Mouse (Mus musculus): ENCODE measurements around the gene Tbl3. TPM values are rescaled to one million over a fixed set of nuclear protein-coding genes. Genes with fewer than 3 reads are reported as not detected.
A peak's percentile ranks its signal among the peaks of the same experiment; 100 is the strongest.

Gene Tbl3
- polyA plus RNA-seq, 1 experiment from 2014 or later, result 83.7 TPM

- Histone ChIP-seq H3K36me3 (ENCODE audit: control insufficient read depth, insufficient read depth, low read length) (no peaks in the 10 kb centered on the region), H3K9me3 (ENCODE audit: control insufficient read depth, low read length) (no peaks in the 10 kb centered on the region), H3K9ac (ENCODE audit: low read depth, low read length) (peak within 1 kb of the TSS; percentile 37; the same call in 1 of the 2 replicates), H3K27ac (ENCODE audit: low read depth, low read length) (no peak within 1 kb of the TSS), H3K4me2 (replicated peaks; ENCODE audit: low read depth, low read length) (peak within 1 kb of the TSS; percentile 48), H3K4me3 (ENCODE audit: low read depth, low read length) (peak within 1 kb of the TSS; percentile 30), H3K4me1 (replicated peaks; ENCODE audit: control insufficient read depth, insufficient read depth, low read length) (peaks cover 3% of the 10 kb centered on the region; the same call in 1 of the 2 replicates), H3K27me3 (ENCODE audit: control insufficient read depth, insufficient read depth, low read length) (peaks cover 29% of the 10 kb centered on the region)
- ATAC-seq (ENCODE audit: low FRiP score) (no peak), DNase-seq (ENCODE audit: low spot score) (peak; percentile 47)
- WGBS, result under 1% methylated on average over 47 of the region's 47 CpGs
These were observed 49.3 kb downstream of the Tbl3 start, which contains the start of gene Npw for GRCm38 (mm10) chr17:24658017-24658758. Gene Npw, minus strand, starts transcription at chr17:24658457.

GRCm38 (mm10) chr17:24654969-24655368 is 52.5 kb downstream of the Tbl3 start:
- no peaks in the 10 kb centered on the region for H3K36me3 ChIP-seq (ENCODE audit: control insufficient read depth, insufficient read depth, low read length)
- H3K27ac ChIP-seq (ENCODE audit: low read depth, low read length), result no peak overlapping the region
- no peak overlapping the region for H3K4me3 ChIP-seq (ENCODE audit: low read depth, low read length)
- WGBS, result 78% methylated on average over 4 of the region's 4 CpGs
- ATAC-seq (ENCODE audit: low FRiP score) (no peak), DNase-seq (ENCODE audit: low spot score) (no peak)
- no peak overlapping the region for H3K9ac ChIP-seq (ENCODE audit: low read depth, low read length)
- no peak overlapping the region for H3K4me2 ChIP-seq (replicated peaks; ENCODE audit: low read depth, low read length)
- H3K4me1 ChIP-seq (replicated peaks; ENCODE audit: control insufficient read depth, insufficient read depth, low read length), result peaks cover 3% of the 10 kb centered on the region; the same call in 1 of the 2 replicates
- peaks cover 37% of the 10 kb centered on the region for H3K27me3 ChIP-seq (ENCODE audit: control insufficient read depth, insufficient read depth, low read length)
- no peaks in the 10 kb centered on the region for H3K9me3 ChIP-seq (ENCODE audit: control insufficient read depth, low read length)

- H3K9ac ChIP-seq (ENCODE audit: low read depth, low read length), result no peak overlapping the region
- no peaks in the 10 kb centered on the region for H3K36me3 ChIP-seq (ENCODE audit: control insufficient read depth, insufficient read depth, low read length)
- peaks cover 37% of the 10 kb centered on the region for H3K27me3 ChIP-seq (ENCODE audit: control insufficient read depth, insufficient read depth, low read length)
- WGBS, result 4% methylated on average over 19 of the region's 19 CpGs
- no peak overlapping the region for H3K4me3 ChIP-seq (ENCODE audit: low read depth, low read length)
- H3K4me1 ChIP-seq (replicated peaks; ENCODE audit: control insufficient read depth, insufficient read depth, low read length), result peaks cover 8% of the 10 kb centered on the region; the same call in 1 of the 2 replicates
- H3K9me3 ChIP-seq (ENCODE audit: control insufficient read depth, low read length), result no peaks in the 10 kb centered on the region
- H3K27ac ChIP-seq (ENCODE audit: low read depth, low read length), result no peak overlapping the region
- ATAC-seq (ENCODE audit: low FRiP score) (peak; percentile 70), DNase-seq (ENCODE audit: low spot score) (peak; percentile 93)
- peak overlapping the region; percentile 20 for H3K4me2 ChIP-seq (replicated peaks; ENCODE audit: low read depth, low read length)
These were observed 53.3 kb downstream of the Tbl3 start for GRCm38 (mm10) chr17:24653967-24654710.

GRCm38 (mm10) chr17:24651835-24652234 is 55.6 kb downstream of the Tbl3 start:
- Histone ChIP-seq H3K27ac (ENCODE audit: low read depth, low read length) (no peak overlapping the region), H3K27me3 (ENCODE audit: control insufficient read depth, insufficient read depth, low read length) (peaks cover 17% of the 10 kb centered on the region), H3K4me1 (replicated peaks; ENCODE audit: control insufficient read depth, insufficient read depth, low read length) (0 out of 2 replicates have a peak, but pooled peaks cover 5% of the 10 kb centered on the region), H3K9ac (ENCODE audit: low read depth, low read length) (no peak overlapping the region), H3K4me2 (replicated peaks; ENCODE audit: low read depth, low read length) (no peak overlapping the region), H3K4me3 (ENCODE audit: low read depth, low read length) (no peak overlapping the region), H3K9me3 (ENCODE audit: control insufficient read depth, low read length) (no peaks in the 10 kb centered on the region), H3K36me3 (ENCODE audit: control insufficient read depth, insufficient read depth, low read length) (no peaks in the 10 kb centered on the region)
- WGBS, result 76% methylated on average over 3 of the region's 3 CpGs
- DNase-seq (ENCODE audit: low spot score) (no peak), ATAC-seq (ENCODE audit: low FRiP score) (no peak)

GRCm38 (mm10) chr17:24650766-24651165 is 56.7 kb downstream of the Tbl3 start:
- Histone ChIP-seq H3K4me3 (ENCODE audit: low read depth, low read length) (peak overlapping the region; percentile 59; the same call in 1 of the 2 replicates), H3K36me3 (ENCODE audit: control insufficient read depth, insufficient read depth, low read length) (no peaks in the 10 kb centered on the region), H3K4me2 (replicated peaks; ENCODE audit: low read depth, low read length) (peak overlapping the region; percentile 100; the same call in 1 of the 2 replicates), H3K9me3 (ENCODE audit: control insufficient read depth, low read length) (no peaks in the 10 kb centered on the region), H3K27ac (ENCODE audit: low read depth, low read length) (no peak overlapping the region), H3K9ac (ENCODE audit: low read depth, low read length) (no peak overlapping the region), H3K27me3 (ENCODE audit: control insufficient read depth, insufficient read depth, low read length) (peaks cover 15% of the 10 kb centered on the region), H3K4me1 (replicated peaks; ENCODE audit: control insufficient read depth, insufficient read depth, low read length) (0 out of 2 replicates have a peak, but pooled peaks cover 5% of the 10 kb centered on the region)
- DNase-seq (ENCODE audit: low spot score) (no peak), ATAC-seq (ENCODE audit: low FRiP score) (no peak)
- WGBS, result 88% methylated on average over 4 of the region's 4 CpGs

GRCm38 (mm10) chr17:24650070-24650616 is 57.3 kb downstream of the Tbl3 start, which contains the start of gene Slc9a3r2:
Gene Slc9a3r2, minus strand, starts transcription at chr17:24650327.
- DNase-seq (ENCODE audit: low spot score) (peak; percentile 65), ATAC-seq (ENCODE audit: low FRiP score) (peak; percentile 41)
- Histone ChIP-seq H3K9ac (ENCODE audit: low read depth, low read length) (peak within 1 kb of the TSS; percentile 73), H3K4me1 (replicated peaks; ENCODE audit: control insufficient read depth, insufficient read depth, low read length) (0 out of 2 replicates have a peak, but pooled peaks cover 5% of the 10 kb centered on the region), H3K27ac (ENCODE audit: low read depth, low read length) (no peak within 1 kb of the TSS), H3K36me3 (ENCODE audit: control insufficient read depth, insufficient read depth, low read length) (no peaks in the 10 kb centered on the region), H3K4me2 (replicated peaks; ENCODE audit: low read depth, low read length) (peak within 1 kb of the TSS; percentile 100), H3K27me3 (ENCODE audit: control insufficient read depth, insufficient read depth, low read length) (peaks cover 15% of the 10 kb centered on the region), H3K4me3 (ENCODE audit: low read depth, low read length) (peak within 1 kb of the TSS; percentile 59), H3K9me3 (ENCODE audit: control insufficient read depth, low read length) (no peaks in the 10 kb centered on the region)
- WGBS, result under 1% methylated on average over 39 of the region's 41 CpGs

GRCm38 (mm10) chr17:24649581-24650069 is 57.8 kb downstream of the Tbl3 start:
- Histone ChIP-seq H3K4me2 (replicated peaks; ENCODE audit: low read depth, low read length) (peak overlapping the region; percentile 100), H3K36me3 (ENCODE audit: control insufficient read depth, insufficient read depth, low read length) (no peaks in the 10 kb centered on the region)
- WGBS, result under 1% methylated on average over 34 of the region's 35 CpGs

GRCm38 (mm10) chr17:24648731-24649377 is 58.6 kb downstream of the Tbl3 start:
- Histone ChIP-seq H3K4me1 (replicated peaks; ENCODE audit: control insufficient read depth, insufficient read depth, low read length) (0 out of 2 replicates have a peak, but pooled peaks cover 5% of the 10 kb centered on the region), H3K9me3 (ENCODE audit: control insufficient read depth, low read length) (no peaks in the 10 kb centered on the region), H3K4me3 (ENCODE audit: low read depth, low read length) (peak overlapping the region; percentile 59), H3K36me3 (ENCODE audit: control insufficient read depth, insufficient read depth, low read length) (no peaks in the 10 kb centered on the region), H3K27ac (ENCODE audit: low read depth, low read length) (no peak overlapping the region), H3K9ac (ENCODE audit: low read depth, low read length) (no peak overlapping the region), H3K27me3 (ENCODE audit: control insufficient read depth, insufficient read depth, low read length) (peaks cover 15% of the 10 kb centered on the region), H3K4me2 (replicated peaks; ENCODE audit: low read depth, low read length) (no peak overlapping the region)
- no peak for DNase-seq (ENCODE audit: low spot score)
- no peak for ATAC-seq (ENCODE audit: low FRiP score)
- 75% methylated on average over 10 of the region's 10 CpGs for WGBS

More at GRCm38 (mm10) chr17:24649581-24650069, 57.8 kb downstream of the Tbl3 start:
- H3K27me3 ChIP-seq (ENCODE audit: control insufficient read depth, insufficient read depth, low read length), result peaks cover 15% of the 10 kb centered on the region
- H3K4me1 ChIP-seq (replicated peaks; ENCODE audit: control insufficient read depth, insufficient read depth, low read length), result 0 out of 2 replicates have a peak, but pooled peaks cover 5% of the 10 kb centered on the region
- H3K4me3 ChIP-seq (ENCODE audit: low read depth, low read length), result peak overlapping the region; percentile 59
- DNase-seq (ENCODE audit: low spot score), result no peak
- peak; percentile 62 for ATAC-seq (ENCODE audit: low FRiP score)
- H3K9ac ChIP-seq (ENCODE audit: low read depth, low read length), result peak overlapping the region; percentile 73
- H3K27ac ChIP-seq (ENCODE audit: low read depth, low read length), result no peak overlapping the region
- no peaks in the 10 kb centered on the region for H3K9me3 ChIP-seq (ENCODE audit: control insufficient read depth, low read length)

All from hindbrain, embryonic 11.5 days (tissue).